Mouse (Mus musculus) heart, adult 2 months (tissue): Measurements from ENCODE around the gene Trim38. TPM values are rescaled to one million over a fixed set of nuclear protein-coding genes. Genes with fewer than 3 reads are reported as not detected.
A peak's percentile ranks its signal among the peaks of the same experiment; 100 is the strongest.

Source experiments
- DNase-seq, 2 experiments: peaks; one replicate each; pipeline ENCODE4 v3.0.0; 2021
- H3K27ac ChIP-seq: fragments of 200-600 bp; 2 replicates; pipeline ENCODE4 v1.8.1; 2022
- H3K27me3 ChIP-seq: fragments of 200-500 bp; 2 replicates; pipeline ENCODE4 v1.6.1; 2012; ENCODE audit warnings: mild to moderate bottlenecking, low read length, inconsistent platforms, mixed read lengths; ENCODE audit not compliant: control insufficient read depth, insufficient read depth
- H3K36me3 ChIP-seq: fragments of 200-500 bp; 2 replicates; pipeline ENCODE4 v1.6.1; 2012; ENCODE audit warnings: low read length, inconsistent platforms; ENCODE audit not compliant: control insufficient read depth, insufficient read depth
- H3K4me1 ChIP-seq: fragments of 200-500 bp; 2 replicates; pipeline ENCODE4 v1.6.1; 2011; ENCODE audit warnings: low read length; ENCODE audit not compliant: control insufficient read depth, insufficient read depth
- H3K4me3 ChIP-seq: fragments of 200-600 bp; 2 replicates; pipeline ENCODE4 v1.8.1; 2022
- H3K79me2 ChIP-seq: fragments of 200-500 bp; replicated peaks from 2 replicates; pipeline ENCODE4 v1.6.1; 2012; ENCODE audit warnings: mild to moderate bottlenecking, inconsistent platforms, low read length, moderate library complexity, mixed read lengths; ENCODE audit not compliant: control insufficient read depth, insufficient read depth
- H3K9ac ChIP-seq: fragments of 200-500 bp; 2 replicates; pipeline ENCODE4 v1.6.1; 2012; ENCODE audit warnings: low read depth, mild to moderate bottlenecking, control low read depth, inconsistent platforms, low read length, mixed read lengths
- CTCF ChIP-seq: fragments of 200-600 bp; IDR thresholded peaks from 2 replicates; pipeline ENCODE4 v1.8.1; 2022; ENCODE audit warnings: antibody characterized with exemption, mild to moderate bottlenecking, moderate library complexity
- EP300 ChIP-seq: fragments of 200-500 bp; IDR thresholded peaks from 2 replicates; pipeline ENCODE4 v1.6.1; 2011; ENCODE audit warnings: low read depth, low read length, control low read depth; ENCODE audit not compliant: insufficient read depth
- POLR2A ChIP-seq: fragments of 200-500 bp; IDR thresholded peaks from 2 replicates; pipeline ENCODE4 v1.6.1; 2011; ENCODE audit warnings: mild to moderate bottlenecking, low read depth, low read length, control low read depth; ENCODE audit not compliant: insufficient read depth
- WGBS: fragments of 180-500 bp; shearing (Covaris S2); methylation state at CpG from one replicate; pipeline ENCODE4 v1.1.7; 2018; 5-methylcytosine and 5-hydroxymethylcytosine counted together
- intact Hi-C: fragments of 180-260 bp; cut with DNase I; formaldehyde crosslinking; loops from one replicate; pipeline ENCODE4 v1.15.1; 2025
- polyA plus RNA-seq: library from polyadenylated mRNA; depleted of rRNA; stranded (reverse); fragments of >200 nt; gene quantifications from 2 replicates; pipeline ENCODE4 v1.2.3, GENCODE M21; 2012
- total RNA-seq, 2 experiments: library from RNA; stranded (reverse); gene quantifications; 2 replicates each; pipeline ENCODE4 v1.2.3; 2021

Gene Trim38
- total and polyA plus RNA-seq, 3 experiments: 0.08 to 0.11 TPM; not detected in 1

DNA sequence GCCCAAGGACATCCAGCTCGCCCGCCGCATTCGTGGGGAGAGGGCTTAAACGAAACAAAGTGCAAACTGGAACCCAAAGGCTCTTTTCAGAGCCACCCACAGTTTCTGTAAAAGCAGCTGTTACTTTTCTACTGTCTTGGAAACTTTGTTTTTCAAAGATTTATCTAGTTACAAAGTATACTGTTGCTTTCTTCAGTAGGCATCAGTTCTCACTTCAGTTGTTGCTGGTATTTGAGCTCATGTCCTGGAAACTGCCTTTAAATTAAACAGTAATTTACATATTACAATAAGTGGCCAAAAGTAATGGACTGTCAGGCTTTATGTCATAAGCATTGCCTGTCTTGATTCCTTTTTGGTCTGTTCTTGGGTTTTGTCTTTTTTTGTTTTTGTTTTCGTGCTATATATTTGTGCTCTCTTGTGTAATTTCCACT is 17.0 kb upstream of the Trim38 start:
- no peak for DNase-seq
- Histone ChIP-seq H3K79me2 (no peaks in the 10 kb centered on the region), H3K36me3 (no peaks in the 10 kb centered on the region), H3K27ac (no peak overlapping the region), H3K4me3 (no peak overlapping the region), H3K4me1 (peaks cover 1% of the 10 kb centered on the region), H3K9ac (no peak overlapping the region), H3K27me3 (no peaks in the 10 kb centered on the region)
- intact Hi-C loops: no loop called here
- no peak for TF ChIP-seq CTCF
- no peak for TF ChIP-seq POLR2A
- no peak for TF ChIP-seq EP300
- 21% methylated on average over 6 of the region's 6 CpGs for WGBS

DNA sequence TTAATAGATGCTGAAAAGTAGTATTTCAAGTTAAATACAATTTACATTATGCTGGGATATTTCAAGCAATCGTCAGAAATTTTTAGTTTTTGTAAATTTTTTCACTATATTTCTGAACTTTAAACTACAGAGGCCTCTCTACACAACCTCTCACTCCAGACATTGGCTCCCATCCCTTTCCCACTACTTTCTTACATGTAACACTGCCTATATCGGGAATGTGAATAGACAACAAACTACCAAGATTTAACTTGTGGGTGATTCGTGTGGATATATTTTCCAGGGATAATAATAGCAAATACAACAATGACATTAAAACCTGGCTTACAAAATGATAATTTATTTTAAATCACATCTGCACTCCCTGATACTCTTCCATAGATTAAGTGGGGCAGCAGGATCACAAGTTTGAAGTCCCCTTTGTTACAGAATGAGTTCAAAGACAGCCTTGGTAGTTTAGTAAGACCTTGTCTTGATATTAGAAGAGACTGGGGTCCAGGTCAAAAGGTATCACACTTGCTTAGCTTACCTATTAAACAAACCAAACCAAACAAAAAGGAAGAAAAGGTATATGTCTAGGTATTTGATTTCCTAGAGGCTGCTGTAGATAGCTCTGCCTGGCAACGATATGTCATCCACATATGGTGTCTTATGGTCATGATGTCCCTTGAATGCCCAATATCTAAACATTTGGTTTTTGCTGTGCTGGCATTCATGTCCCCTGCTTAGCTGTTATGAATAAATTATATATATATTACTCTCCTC is 16.2 kb upstream of the Trim38 start:
- Histone ChIP-seq H3K27me3 (no peaks in the 10 kb centered on the region), H3K79me2 (no peaks in the 10 kb centered on the region), H3K4me1 (peaks cover 1% of the 10 kb centered on the region), H3K27ac (no peak overlapping the region), H3K36me3 (no peaks in the 10 kb centered on the region), H3K4me3 (no peak overlapping the region), H3K9ac (no peak overlapping the region)
- DNase-seq: no peak
- 67% methylated on average over 4 of the region's 4 CpGs for WGBS
- TF ChIP-seq EP300 (no peak), CTCF (no peak), POLR2A (no peak)
- intact Hi-C loops: no loop called here

DNA sequence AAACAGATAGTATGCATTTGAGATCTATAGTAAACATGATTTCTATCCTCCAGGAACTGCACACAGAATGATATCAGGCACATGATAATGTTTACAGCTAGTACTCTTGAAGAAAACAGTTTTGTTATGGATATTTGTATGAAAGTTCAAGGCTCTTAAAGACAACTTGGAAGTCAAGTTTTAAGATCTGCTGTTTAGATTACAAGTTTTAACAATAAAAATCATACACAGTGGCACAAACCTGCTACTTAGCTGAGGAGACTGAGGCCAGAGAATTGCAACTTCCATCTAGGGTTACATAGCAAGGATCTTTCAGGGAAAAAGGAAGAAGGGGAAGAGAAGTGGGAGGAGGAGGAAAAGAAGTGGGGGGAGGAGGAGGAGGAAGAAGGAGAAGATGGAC is 14.7 kb upstream of the Trim38 start:
- no peaks in the 10 kb centered on the region for H3K36me3 ChIP-seq
- H3K9ac ChIP-seq: no peak overlapping the region
- H3K4me3 ChIP-seq: no peak overlapping the region
- no peaks in the 10 kb centered on the region for H3K27me3 ChIP-seq
- intact Hi-C loops: no loop called here
- no peak for TF ChIP-seq POLR2A
- TF ChIP-seq EP300: no peak
- no peak for TF ChIP-seq CTCF
- H3K4me1 ChIP-seq: peaks cover 1% of the 10 kb centered on the region
- H3K79me2 ChIP-seq: no peaks in the 10 kb centered on the region
- H3K27ac ChIP-seq: no peak overlapping the region
- DNase-seq: no peak

DNA sequence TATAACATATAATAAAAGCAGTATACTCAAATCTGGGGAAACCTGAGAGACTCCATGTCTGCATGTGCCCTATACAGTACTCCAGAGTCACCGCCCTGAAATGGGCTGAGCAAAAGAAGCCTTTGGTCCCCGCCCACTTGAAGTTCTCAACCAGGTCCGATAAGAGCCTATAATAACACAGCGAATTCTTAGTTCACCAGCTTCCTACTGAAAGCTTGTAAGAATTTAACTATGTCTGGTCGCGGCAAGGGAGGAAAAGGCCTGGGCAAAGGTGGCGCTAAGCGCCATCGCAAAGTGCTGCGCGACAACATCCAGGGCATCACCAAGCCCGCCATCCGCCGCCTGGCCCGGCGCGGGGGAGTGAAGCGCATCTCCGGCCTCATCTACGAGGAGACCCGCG is 12.9 kb upstream of the Trim38 start, which contains the start of gene Hist1h4b:
Gene Hist1h4b (plus strand): TSS at position 224 of the 400 bp plus-strand sequence.
- Histone ChIP-seq H3K4me3 (peak within 1 kb of the TSS; percentile 35; the same call in 1 of the 2 replicates), H3K27ac (no peak within 1 kb of the TSS), H3K79me2 (no peaks in the 10 kb centered on the region), H3K27me3 (no peaks in the 10 kb centered on the region), H3K36me3 (no peaks in the 10 kb centered on the region; the same call in 1 of the 2 replicates), H3K4me1 (peaks cover 1% of the 10 kb centered on the region), H3K9ac (peak within 1 kb of the TSS; percentile 78)
- intact Hi-C loops: no loop called here
- WGBS: 2% methylated on average over 20 of the region's 22 CpGs
- TF ChIP-seq POLR2A (peak; percentile 90), CTCF (no peak), EP300 (0 out of 2 replicates have a peak, but pooled peaks have one; percentile 25)
- DNase-seq: peak; percentile 76 to 85

GRCm38 (mm10) chr13:23757211-23757773 is 12.4 kb upstream of the Trim38 start:
- TF ChIP-seq CTCF: no peak
- no peak for TF ChIP-seq EP300
- no peak for TF ChIP-seq POLR2A
- peak overlapping the region; percentile 78 for H3K9ac ChIP-seq
- H3K36me3 ChIP-seq: no peaks in the 10 kb centered on the region; the same call in 1 of the 2 replicates
- 6% methylated on average over 19 of the region's 23 CpGs for WGBS
- no peaks in the 10 kb centered on the region for H3K27me3 ChIP-seq
- intact Hi-C loops: no loop called here
- H3K4me1 ChIP-seq: peaks cover 1% of the 10 kb centered on the region
- DNase-seq: no peak
- H3K27ac ChIP-seq: no peak overlapping the region
- no peaks in the 10 kb centered on the region for H3K79me2 ChIP-seq
- peak overlapping the region; percentile 35; the same call in 1 of the 2 replicates for H3K4me3 ChIP-seq

- no peaks in the 10 kb centered on the region; the same call in none of the 2 replicates for H3K36me3 ChIP-seq
- TF ChIP-seq CTCF (no peak), POLR2A (no peak), EP300 (no peak)
- WGBS: 74% methylated on average over 3 of the region's 3 CpGs
- DNase-seq: no peak
- intact Hi-C loops: no loop called here
- no peak overlapping the region for H3K4me3 ChIP-seq
- peaks cover 1% of the 10 kb centered on the region for H3K4me1 ChIP-seq
- no peak overlapping the region for H3K27ac ChIP-seq
- no peak overlapping the region for H3K9ac ChIP-seq
- no peaks in the 10 kb centered on the region for H3K79me2 ChIP-seq
- no peaks in the 10 kb centered on the region for H3K27me3 ChIP-seq
Observed at GRCm38 (mm10) chr13:23757921-23758320, 11.8 kb upstream of the Trim38 start.
